Mouse (Mus musculus) bone marrow, adult 2 months (tissue): ENCODE measurements around the gene Mrgprd.

Source experiments
- CTCF ChIP-seq: fragments of 200-500 bp; IDR thresholded peaks from 2 replicates; pipeline ENCODE4 v1.5.1; 2011; ENCODE audit warnings: low read length, control low read depth; ENCODE audit not compliant: control insufficient read depth, insufficient read depth
- POLR2A ChIP-seq: fragments of 200-500 bp; IDR thresholded peaks from 2 replicates; pipeline ENCODE4 v1.6.1; 2011; ENCODE audit warnings: low read depth, mild to moderate bottlenecking, control low read depth, low read length, borderline replicate concordance; ENCODE audit not compliant: control insufficient read depth

GRCm38 (mm10) chr7:145270955-145271354, 43.7 kb upstream of the Mrgprd start:
- TF ChIP-seq CTCF (no peak), POLR2A (no peak)
